Mouse (Mus musculus) ES-Bruce4 (cell line): ENCODE measurements around the gene Lgals2. TPM values are rescaled to one million over a fixed set of nuclear protein-coding genes. Genes with fewer than 3 reads are reported as not detected.
"Not testable (repeated sequence)": the region's sequence is repeated elsewhere in the genome, so short reads cannot be mapped to it uniquely, and the experiment has no call there.

ENCODE experiments used
- H3K27ac ChIP-seq: 2 replicates; pipeline ENCODE4 v1.5.1; 2012; ENCODE audit warnings: low read length, inconsistent platforms; ENCODE audit not compliant: insufficient read depth
- H3K27me3 ChIP-seq: 2 replicates; pipeline ENCODE4 v1.6.1; 2012; ENCODE audit warnings: mild to moderate bottlenecking, low read length, inconsistent platforms; ENCODE audit not compliant: control insufficient read depth, poor library complexity, insufficient read depth, severe bottlenecking
- H3K36me3 ChIP-seq: 2 replicates; pipeline ENCODE4 v1.6.1; 2012; ENCODE audit warnings: inconsistent platforms, mild to moderate bottlenecking, low read length, moderate library complexity; ENCODE audit not compliant: control insufficient read depth, poor library complexity, insufficient read depth, severe bottlenecking
- H3K4me1 ChIP-seq: one replicate; pipeline ENCODE4 v1.8.1; 2011; ENCODE audit warnings: low read length; ENCODE audit not compliant: control insufficient read depth, insufficient read depth
- H3K4me3 ChIP-seq: 2 replicates; pipeline ENCODE4 v1.5.1; 2011; ENCODE audit warnings: low read depth, mild to moderate bottlenecking, low read length
- H3K9ac ChIP-seq: 2 replicates; pipeline ENCODE4 v1.6.1; 2012; ENCODE audit warnings: low read depth, mild to moderate bottlenecking, inconsistent platforms; ENCODE audit not compliant: poor library complexity, severe bottlenecking
- H3K9me3 ChIP-seq: replicated peaks from 2 replicates; pipeline ENCODE4 v1.6.1; 2012; ENCODE audit warnings: mild to moderate bottlenecking, low read length, inconsistent platforms; ENCODE audit not compliant: control insufficient read depth, poor library complexity, insufficient read depth, severe bottlenecking
- CTCF ChIP-seq: IDR thresholded peaks from one replicate; pipeline ENCODE4 v1.8.1; 2011; ENCODE audit warnings: low read depth, low read length
- EP300 ChIP-seq: IDR thresholded peaks from 2 replicates; pipeline ENCODE4 v1.6.1; 2011; ENCODE audit warnings: low read depth, low read length; ENCODE audit not compliant: insufficient read depth
- POLR2A ChIP-seq: IDR thresholded peaks from one replicate; pipeline ENCODE4 v1.8.1; 2011; ENCODE audit warnings: low read length; ENCODE audit not compliant: insufficient read depth
- polyA plus RNA-seq: library from polyadenylated mRNA; stranded (reverse); fragments of >200 nt; gene quantifications from 2 replicates; pipeline ENCODE4 v1.2.4, GENCODE M21; 2011; ENCODE audit warnings: low read depth; ENCODE audit not compliant: missing spikeins, insufficient read depth, insufficient read length

Lgals2 gene
- polyA plus RNA-seq, 1 experiment: 2.4 TPM

DNA sequence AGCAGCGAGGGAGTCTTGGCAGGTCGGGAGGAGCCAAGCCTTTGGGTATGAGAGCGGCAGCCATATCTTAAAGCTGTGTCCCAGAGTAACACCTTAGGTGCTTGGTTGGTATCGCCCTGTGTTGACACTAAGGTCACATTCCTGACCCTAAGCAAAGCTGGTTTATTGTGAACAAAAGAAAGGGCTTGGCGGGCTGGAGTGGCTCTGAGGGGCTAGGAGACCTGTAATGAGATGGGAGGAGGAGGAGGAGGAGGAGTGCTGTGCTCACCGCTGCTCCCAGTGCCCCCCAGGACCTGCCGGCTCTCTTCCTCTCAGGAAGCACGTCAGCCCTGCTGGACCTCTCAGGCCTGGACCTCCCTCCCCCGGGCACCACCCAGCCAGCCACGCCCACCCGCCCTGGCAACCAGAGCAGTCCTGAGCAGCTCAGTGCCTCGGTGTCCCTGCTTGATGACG, 34.1 kb upstream of the Lgals2 start:
- Histone ChIP-seq H3K4me3 (no peak overlapping the region), H3K36me3 (peaks cover 6% of the 10 kb centered on the region; the same call in 1 of the 2 replicates), H3K27ac (no peak overlapping the region), H3K9me3 (no peaks in the 10 kb centered on the region), H3K9ac (no peak overlapping the region), H3K27me3 (no peaks in the 10 kb centered on the region), H3K4me1 (no peaks in the 10 kb centered on the region)
- TF ChIP-seq EP300: no peak
- no peak for TF ChIP-seq CTCF
- TF ChIP-seq POLR2A: no peak

DNA sequence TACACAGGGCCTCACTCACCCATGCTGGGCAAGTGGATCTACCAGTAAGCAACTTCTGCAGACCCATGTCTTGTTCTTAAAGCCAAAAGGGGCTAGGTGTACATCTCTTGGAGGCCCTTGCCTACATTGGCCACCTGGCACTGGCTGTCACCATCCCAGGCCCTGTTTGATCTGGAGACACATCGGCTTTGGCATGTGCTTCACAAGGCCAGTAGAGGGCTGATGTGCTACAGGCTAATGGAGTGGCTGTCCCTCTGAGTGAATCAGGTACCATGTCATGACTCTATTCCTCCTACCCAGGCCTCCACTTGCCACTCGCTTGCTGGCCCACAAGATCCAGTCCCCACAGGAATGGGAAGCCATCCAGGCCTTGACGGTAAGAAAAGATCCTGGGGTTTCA, 26.5 kb upstream of the Lgals2 start:
- Histone ChIP-seq H3K9ac (no peak overlapping the region), H3K4me3 (no peak overlapping the region), H3K27ac (no peak overlapping the region), H3K9me3 (no peaks in the 10 kb centered on the region), H3K4me1 (no peaks in the 10 kb centered on the region), H3K36me3 (peaks cover 14% of the 10 kb centered on the region), H3K27me3 (no peaks in the 10 kb centered on the region)
- TF ChIP-seq POLR2A (no peak), CTCF (no peak), EP300 (no peak)

- no peaks in the 10 kb centered on the region for H3K27me3 ChIP-seq
- H3K27ac ChIP-seq: no peak overlapping the region
- H3K36me3 ChIP-seq: peaks cover 12% of the 10 kb centered on the region
Measured at GRCm38 (mm10) chr15:78880432-78880831, 25.1 kb upstream of the Lgals2 start.

DNA sequence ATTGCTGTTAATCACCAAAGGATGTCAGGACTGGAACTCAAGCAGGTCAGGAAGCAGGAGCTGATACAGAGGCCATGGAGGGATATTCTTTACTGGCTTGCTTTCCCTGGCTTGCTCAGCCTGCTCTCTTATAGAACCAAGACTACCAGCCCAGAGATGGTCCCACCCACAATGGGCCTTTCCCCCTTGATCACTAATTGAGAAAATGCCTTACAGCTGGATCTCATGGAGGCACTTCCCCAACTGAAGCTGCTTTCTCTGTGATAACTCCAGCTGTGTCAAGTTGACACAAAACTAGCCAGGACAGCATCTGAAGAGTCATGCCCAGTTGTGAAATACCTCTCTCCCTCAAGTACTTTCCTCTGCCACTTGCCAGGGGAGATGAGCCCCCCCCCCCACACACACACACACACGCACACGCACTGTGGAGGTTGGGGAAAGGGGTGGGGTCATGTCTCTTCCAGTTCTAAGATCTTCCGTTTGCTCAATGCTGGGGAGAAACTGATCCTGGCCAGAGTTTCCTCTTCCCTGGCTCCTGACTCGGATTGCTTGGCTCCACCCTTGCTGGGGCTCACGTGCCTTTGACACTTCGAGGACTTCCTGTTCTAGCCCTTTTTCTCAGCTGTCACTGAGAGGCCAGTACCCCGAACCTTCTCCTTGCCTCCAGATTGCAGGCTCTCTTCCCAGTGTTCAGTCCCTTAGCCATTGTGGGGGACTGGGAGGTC, 23.6 kb upstream of the Lgals2 start:
- H3K4me1 ChIP-seq, H3K27ac ChIP-seq, H3K9me3 ChIP-seq, H3K9ac ChIP-seq, H3K36me3 ChIP-seq, H3K27me3 ChIP-seq, H3K4me3 ChIP-seq: not testable (repeated sequence)

More at GRCm38 (mm10) chr15:78880432-78880831, 25.1 kb upstream of the Lgals2 start:
- Histone ChIP-seq H3K9ac (no peak overlapping the region), H3K9me3 (no peaks in the 10 kb centered on the region), H3K4me1 (no peaks in the 10 kb centered on the region), H3K4me3 (no peak overlapping the region)
- TF ChIP-seq EP300 (no peak), POLR2A (no peak), CTCF (no peak)

DNA sequence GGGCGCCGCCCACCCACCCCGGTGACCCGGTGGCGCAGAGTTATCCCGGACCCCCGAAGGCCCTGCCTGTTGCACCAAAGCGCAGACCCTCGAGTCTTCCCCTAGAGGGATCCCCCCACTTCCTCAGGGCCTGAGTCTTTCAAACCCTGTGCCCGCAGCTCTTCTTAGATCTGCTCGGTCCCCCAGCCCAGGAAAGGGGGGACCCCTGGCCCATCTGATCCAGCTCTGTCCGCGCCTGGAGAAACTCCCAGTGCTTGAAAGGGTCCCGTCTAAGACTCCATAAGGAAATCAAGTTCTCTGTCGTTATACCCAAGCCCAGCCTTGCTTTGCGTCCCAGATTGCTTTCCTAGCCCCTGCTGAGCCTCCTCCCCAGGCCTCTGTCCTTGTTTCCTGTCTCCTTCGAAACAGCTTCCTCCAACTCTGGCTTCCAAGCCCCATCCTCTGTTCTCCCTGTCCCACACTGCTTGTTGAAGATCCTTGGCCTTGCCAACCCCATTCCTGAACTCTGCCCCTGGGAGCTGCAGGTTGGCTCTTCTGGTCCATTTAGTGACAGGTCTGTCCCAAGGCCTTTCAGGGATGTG, 22.6 kb upstream of the Lgals2 start:
- peaks cover 8% of the 10 kb centered on the region for H3K4me1 ChIP-seq
- no peaks in the 10 kb centered on the region for H3K9me3 ChIP-seq
- TF ChIP-seq CTCF (no peak), EP300 (no peak), POLR2A (no peak)
- H3K4me3 ChIP-seq: peak overlapping the region; percentile 95
- H3K27me3 ChIP-seq: no peaks in the 10 kb centered on the region
- H3K36me3 ChIP-seq: 0 out of 2 replicates have a peak, but pooled peaks cover 1% of the 10 kb centered on the region
- H3K27ac ChIP-seq: no peak overlapping the region
- peak overlapping the region; percentile 82 for H3K9ac ChIP-seq
